Mouse (Mus musculus) heart, adult 9 months (tissue): ENCODE data around the gene Tbk1.

Source experiments
- DNase-seq, 2 experiments: peaks; one replicate each; pipeline ENCODE4 v3.0.0; 2022; ENCODE audit warnings: low spot score in 2 of 2

The Tbk1 gene

DNA sequence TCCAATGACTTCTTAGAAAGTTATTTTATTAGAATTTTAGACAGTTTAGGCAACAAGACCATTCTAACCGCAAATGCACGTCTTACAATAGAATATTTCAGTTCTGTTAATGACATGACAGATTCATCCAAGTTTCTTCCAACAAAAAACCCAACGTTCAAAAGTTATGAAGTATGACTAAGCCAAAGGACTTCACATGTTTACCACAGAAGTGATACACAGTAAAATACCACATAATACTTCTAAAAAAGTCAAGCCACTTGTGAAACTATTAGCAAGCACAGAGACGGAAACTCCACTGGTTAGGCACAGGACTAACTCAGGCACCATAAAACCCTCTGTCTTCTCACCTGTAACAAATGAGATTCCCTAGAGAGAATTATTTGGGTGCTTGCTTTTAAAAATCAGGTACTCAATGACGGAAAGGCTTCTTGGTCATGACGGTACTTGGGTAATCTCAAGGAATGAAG lies 819 bp upstream of the Tbk1 start:
- DNase-seq: no peak

DNA sequence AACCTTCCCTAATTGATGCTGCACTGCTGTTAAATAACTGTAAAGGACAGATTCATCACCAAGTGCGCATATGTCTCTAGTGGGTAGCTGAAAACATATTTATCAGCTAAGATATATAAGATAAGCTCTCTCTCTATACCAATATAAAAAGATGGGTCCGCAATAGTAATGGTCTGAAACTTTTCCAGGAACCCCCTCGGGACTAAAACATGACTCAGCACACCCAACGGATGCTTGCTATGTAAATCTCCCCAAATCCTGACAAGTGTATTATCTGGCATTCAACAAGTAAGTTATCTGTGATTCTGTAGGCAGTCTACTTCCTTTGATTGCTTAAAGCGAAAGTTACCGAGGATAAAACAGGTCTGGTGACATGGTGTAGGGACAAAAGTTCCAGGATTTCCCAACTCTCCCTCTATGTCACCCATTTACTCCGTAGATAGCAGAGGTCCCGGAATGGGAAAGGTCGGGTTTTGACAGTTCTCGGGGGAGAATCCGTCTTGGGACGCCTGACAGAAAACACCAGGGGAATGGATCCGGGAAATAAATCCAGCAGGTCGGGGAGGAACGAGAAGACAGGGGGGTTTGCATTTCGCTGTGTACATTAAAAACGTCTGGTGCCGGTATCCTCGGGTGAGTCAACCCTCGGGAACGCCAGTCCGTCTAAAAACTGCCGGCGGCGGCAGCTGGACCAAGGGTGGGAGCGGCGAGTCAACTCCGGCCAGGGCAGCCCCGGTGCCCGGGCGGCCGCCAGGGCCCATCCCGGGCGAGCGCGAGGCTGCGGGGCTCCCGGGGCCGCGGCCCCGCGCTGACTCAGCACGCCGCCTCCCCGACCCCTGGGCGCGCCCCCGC lies 570 bp downstream of the Tbk1 start:
- peak; percentile 23 to 45 for DNase-seq

DNA sequence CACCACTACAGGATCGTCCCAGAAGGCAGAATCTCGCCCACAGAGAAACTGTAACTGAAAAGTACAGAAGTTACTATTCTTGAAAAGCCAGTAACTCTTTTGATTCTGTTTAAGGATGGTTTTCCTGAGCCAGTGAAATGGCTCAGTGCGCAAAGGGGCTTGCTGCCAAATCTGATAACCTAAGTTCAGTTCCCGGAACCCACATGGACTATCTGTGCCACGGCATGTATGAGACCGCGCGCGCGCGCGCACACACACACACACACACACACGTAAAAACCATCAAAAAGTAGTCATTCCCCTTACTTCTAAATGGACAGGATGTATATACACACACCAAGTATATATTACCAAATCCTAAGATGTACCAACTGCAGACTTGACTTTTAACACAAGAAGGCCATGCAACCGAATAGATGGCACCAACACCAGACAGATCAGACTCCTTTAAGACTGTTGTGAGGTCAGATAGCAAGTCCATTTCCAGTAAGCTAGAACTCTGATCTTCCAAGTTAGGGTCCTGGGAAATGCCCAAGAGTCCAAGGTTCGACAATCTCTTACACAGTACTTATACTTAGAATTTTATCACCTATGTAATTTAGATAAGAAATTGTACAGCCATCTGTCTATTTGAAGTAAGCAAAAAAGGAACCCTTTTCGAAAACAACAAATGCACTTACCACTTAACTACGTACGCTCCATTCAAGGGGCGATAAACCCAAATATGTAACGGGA lies 1.4 kb downstream of the Tbk1 start:
- DNase-seq: no peak

DNA sequence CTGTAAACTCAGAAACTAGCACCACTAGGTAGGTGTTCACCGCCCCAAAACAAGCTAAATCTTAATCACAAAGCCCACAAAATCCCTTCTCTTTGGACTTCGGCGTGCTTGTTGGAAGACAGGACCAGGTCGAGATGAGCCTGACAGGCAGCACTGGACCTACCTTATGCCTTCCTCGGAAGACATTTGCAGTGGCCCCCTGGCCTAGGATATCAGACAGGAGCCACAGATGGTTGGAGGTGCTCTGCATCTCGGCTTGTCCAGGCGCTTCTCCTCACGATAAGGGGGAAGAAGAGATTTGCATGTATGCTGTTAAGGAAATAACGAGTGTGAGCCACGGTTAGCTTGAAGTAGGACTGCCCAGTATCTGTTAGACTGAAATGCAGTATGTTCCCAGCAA lies 2.6 kb downstream of the Tbk1 start:
- DNase-seq: no peak

DNA sequence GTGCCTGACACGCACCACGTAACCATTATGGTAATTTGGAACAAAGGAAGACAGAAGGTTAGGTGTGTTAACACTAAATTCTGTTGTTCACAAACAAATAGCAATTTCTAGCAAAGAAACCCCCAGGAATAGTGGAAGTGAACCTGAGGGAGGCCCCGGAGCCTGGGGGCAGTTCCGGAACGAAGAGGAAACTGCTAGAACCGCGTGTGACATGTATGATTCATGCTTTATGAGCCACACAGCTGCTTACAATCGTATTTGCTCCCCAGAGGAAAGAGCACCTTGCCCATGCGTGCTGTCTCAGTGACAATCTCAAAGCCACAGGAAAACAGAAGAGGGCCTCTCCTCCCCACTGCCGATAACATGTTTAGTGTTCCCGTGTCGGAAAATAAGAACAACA lies 3.6 kb downstream of the Tbk1 start:
- DNase-seq: no peak

DNA sequence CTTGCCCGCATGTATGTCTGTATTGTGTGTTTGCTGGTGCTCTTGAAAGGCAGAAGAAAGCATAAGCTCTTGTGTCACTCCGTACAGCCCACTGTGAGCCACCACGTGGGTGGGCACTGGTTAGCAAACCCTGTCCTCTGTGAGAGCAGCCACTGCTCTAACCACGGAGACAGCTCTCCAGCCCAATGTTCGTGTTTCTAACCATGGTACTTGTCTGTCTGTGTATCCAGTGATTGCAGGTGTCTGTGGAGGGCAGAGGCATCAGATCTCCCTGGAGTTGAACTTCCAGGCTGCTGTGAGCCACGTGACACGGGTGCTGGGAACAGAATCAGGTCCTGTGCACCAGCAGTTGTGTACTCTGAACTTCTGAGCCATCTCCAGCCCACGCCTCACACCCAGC lies 4.3 kb downstream of the Tbk1 start:
- no peak for DNase-seq

DNA sequence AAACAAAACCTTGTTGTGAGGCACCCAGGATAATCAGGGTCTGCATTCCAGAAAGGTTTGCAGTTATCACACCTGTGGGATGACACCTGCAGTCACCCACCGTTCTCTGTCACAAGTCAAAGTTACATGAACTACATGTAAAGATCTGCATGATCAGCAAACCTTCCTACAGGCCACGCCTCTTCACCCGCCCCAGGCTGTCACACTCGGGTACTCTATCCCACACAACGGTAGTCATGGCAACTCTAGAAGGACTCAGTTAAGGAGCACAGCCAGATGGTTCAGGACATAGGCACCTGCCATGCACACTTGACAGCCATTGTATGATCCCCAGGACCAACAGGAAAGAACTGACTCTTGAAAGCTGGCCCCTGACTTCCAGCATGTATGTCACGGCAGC lies 5.2 kb downstream of the Tbk1 start:
- no peak for DNase-seq

DNA sequence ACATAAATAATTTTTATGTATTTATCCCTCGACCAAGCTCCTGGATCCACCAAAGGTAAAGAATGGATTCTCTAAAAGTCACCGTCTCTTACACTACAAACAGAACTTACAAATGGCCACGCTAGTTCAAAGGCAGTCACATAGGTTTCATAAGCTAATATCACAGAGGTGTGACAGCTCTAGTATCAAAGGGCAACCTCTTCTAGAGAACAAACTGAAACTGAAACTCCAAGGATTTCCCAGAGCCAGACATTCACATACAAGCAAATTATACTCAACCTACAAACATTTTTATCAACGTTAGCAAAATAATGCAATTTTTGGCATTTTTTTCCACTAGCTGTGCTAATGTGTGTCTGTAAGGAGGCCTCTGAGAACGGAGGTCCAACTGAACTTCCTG lies 6.2 kb downstream of the Tbk1 start:
- no peak for DNase-seq

DNA sequence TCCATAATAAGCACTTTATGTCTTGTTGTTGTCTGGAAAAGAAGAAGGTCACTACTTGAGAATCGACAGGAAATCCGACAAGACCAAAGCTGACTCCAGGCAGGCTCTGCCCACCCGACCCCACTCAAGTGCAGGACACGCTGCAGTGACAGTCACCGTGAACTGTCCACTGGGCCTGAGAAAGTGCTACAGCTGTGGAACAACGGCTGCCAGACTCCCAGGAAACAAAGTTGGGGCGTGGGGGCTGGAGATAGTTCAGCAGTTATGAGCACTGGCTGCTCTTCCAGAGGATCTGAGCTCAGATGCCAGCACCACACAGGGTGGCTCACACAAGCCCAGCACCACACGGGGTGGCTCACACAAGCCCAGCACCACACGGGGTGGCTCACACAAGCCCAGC lies 10.2 kb downstream of the Tbk1 start:
- no peak for DNase-seq

DNA sequence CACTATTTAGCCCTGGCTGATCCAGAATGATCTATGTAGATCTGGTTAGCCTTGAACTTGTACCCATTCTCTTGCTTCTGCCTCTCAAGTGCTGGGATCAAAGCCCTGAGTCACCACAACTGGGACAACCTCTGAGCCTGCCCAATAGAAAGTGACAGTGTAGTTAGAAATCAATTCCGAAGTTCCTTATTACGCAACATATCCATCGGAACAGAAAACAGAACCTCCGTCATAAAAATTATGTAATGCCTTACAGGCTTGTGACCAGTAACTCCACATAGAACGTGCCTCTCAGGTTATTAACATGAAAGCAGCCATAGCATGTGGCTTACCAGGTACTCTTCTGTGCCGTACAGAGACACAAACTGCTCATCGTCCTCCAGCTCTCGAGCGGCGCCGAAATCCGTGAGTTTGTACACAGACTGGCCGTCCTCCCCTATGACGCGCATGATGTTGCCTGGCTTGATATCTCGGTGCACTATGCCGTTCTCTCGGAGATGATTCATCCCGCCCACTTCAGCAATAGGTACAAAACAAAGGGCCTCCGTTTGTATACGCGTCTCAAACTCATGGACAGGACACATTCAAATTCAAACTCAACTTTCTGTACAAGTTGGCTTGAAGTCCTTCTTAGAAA lies 15.0 kb downstream of the Tbk1 start:
- no peak for DNase-seq

DNA sequence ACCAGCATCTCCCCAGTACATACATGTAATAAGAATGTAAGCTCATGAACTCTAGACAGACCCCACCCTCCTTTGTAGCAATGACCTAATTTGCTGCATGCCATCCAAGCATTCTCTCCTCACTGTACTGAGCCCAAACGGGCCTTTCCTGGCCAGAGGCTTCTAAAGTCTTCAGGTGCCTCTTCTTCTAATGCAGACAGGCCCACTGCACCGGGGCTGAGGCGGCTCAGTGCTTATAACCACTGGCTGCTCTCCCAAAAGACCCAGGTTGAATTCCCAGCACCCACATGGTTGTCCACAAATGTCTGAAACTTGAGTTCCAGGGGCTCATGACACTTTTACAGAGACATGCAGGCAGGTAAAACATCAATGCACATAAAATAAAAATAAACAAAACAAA lies 15.6 kb downstream of the Tbk1 start:
- DNase-seq: no peak

DNA sequence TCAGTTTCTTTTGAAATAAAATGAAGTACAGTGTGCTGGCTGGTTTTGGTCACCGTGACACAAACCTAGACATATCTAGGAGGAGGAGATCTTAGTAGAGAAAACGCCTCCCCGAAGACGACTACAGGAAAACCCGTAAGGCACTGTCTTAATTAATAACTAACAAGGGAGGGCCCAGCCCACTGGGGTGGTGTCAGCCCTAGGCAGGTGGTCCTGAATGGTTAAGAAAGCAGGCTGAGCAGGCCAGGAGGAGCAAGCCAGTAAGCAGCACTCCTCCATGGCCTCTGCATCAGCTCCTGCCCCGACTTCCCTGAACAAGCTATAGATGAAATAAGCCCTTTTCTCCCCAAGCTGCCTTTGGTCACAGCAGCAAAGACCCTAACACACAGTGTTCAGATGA lies 16.8 kb downstream of the Tbk1 start:
- no peak for DNase-seq

DNA sequence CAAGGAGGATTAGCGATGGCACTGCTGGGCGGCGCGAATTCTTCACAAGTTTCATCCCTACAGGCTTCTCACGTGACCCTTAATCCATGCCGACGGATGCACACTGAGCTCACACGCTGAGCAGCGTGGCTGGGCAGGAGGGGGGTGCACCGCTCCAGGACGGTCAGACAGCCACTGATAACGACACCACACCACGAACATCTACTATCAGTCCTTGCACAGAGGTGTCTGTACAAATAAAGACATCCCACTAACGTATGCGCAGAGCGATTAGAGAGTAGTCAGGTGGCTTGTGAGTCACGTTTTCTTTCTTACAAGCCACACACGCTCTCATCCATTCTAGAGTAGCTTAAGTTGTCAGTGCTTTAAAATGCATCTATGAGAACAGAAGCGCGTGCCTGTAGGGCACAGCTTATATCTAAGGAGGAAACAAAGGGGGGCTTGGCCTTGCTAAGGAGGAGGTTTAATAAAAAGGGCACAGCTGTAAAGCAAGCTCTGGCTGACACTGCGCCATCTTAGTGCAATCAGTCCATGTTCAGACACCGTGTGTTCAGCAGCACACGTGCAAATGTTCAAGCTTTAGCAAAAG lies 17.5 kb downstream of the Tbk1 start:
- DNase-seq: no peak

DNA sequence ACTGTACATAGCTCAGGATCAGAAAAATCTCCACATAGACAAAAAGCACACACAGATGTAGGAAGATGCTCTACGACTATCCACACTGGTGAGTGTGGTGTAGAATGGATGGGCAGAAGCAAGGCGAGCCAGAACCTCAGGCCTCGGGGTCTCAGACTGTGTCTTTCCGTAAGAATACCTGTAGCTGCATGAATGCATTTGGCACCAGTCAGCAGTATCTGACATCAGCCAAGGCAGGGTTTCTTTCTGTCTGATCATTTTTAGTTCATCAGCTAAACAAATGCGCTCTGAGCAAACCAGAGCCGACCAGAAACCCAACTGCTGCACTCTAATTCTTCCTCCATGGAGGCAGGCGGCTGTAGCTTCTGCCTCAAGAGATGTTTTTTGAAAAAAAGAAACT lies 18.1 kb downstream of the Tbk1 start:
- no peak for DNase-seq

DNA sequence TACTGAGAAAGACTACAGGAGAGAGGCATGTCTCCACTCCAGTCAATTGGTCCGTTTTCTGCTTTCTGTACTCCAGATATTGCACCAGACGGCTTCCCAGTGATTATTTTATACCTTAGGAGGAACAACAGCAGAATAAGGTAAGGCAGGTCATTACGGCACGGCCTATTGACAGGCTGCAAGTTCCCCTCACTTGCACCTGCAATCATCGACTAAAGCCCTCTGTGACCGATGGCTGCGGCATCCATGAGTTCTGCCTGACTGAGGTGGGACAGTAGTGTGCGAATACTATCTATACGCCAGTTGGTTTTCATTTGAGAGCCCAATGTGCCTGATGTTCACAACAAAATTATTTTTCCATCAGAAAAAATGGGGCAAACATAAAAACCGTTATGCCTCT lies 18.6 kb downstream of the Tbk1 start:
- no peak for DNase-seq

DNA sequence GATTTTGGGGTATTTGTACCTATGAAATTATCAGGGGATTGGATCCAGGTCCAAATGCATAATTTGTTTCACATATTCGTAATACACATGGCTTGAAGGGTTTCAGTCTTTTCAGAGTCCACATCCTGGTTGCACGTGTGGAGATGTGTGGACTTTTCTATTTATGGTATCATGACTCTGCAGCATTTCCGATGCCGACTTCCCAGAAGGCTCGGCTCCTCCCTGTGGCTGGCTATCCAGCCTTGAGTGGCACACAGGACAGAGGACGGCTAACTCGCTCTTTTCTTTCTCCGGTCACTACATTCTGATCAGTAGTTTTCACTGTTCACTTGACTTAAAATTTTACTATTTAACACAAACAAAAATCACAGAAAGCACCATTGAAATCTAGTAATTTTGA lies 22.1 kb downstream of the Tbk1 start:
- DNase-seq: no peak

DNA sequence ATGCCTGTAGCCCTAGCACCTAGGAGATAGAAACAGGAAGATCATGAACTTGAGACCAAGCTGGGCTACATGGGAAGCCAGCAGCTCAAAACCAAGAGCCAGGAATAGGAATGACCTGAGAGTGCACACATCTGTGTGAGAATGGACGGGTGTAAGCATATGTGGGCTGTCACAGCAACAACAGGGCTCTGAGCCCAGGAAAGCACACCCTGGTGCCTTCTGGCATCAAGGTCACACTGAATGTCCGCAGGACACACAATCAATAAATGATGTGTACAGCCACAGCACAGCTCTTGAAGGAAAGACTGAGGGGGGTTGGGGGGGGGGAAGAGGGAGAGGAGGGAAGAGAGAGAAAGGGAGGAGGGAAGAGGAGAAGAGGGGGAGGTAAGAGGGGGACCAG lies 28.4 kb downstream of the Tbk1 start:
- DNase-seq: no peak

DNA sequence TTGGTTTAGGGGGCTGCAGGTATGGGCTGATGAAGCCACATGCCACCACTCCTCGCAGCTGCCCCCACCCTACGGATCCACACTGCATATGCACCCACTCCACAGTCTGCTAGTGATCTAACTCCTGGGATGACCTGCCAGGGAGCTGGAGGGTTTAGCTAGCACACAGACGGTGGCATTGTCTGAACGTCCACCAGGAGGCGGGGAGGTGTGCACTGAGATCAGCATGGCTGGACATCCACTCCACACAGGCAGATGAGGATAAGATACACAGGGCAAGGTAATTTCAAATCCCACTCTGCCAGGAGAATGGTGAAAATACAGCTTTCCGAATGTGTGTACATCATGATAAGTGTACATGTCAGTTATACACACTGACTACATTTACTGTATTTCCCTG lies 30.3 kb downstream of the Tbk1 start:
- no peak for DNase-seq

DNA sequence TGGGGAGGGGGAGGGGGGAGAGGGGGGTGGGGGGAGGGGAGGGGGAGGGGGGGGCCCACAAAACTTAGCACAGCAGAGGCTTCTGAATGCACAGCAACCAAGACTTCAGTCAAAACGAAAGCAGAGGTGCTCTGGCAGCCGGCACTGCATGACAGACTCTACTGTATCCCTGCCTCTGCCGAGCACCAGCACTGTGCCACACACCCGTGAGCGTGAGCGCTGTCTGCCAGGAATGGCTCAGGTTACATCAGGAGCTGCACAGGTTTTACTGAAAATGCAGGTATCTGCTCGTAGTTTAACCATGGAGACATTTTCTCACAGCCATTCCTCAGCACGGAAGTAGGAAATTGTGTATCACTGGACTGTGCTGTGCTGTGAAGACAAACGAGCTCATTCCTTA lies 36.3 kb downstream of the Tbk1 start:
- no peak for DNase-seq

DNA sequence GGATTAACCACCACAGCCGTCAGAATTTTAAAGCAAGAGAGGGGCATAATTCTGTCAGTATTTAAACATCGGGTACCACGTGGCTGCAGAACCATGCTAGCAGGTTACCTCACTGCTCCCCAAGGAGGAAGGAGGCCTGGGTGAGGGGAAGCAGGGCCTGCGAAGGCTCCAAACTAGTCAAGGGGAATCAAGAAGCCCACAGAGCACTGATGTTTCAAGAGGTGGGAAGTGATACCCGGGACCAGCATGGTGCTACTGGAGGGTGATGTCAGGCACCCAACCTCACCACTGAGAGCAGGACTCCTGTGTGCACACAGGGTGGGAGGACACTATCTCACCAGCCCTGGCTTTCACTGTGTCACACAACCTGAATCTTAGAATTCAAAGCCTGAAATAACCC lies 36.9 kb downstream of the Tbk1 start:
- DNase-seq: no peak

DNA sequence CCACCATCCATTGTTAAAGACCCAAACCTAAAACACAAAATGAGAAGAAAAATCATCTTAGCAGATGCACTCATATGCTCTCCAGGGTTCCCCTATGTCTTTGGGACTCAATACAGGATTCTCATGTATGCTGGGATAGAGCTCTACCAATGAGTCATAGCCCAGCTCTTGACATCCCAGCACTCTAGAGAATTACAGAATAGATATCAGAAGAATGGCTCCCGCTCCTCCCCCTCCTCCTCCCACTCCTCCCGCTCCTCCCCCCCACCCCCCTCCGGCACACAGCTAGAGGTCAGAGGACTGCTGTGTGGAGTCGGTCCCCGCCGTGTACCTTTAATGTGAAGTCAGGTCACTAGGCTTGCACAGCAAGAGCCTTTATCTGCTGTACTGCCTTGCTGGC lies 39.4 kb downstream of the Tbk1 start:
- DNase-seq: no peak

DNA sequence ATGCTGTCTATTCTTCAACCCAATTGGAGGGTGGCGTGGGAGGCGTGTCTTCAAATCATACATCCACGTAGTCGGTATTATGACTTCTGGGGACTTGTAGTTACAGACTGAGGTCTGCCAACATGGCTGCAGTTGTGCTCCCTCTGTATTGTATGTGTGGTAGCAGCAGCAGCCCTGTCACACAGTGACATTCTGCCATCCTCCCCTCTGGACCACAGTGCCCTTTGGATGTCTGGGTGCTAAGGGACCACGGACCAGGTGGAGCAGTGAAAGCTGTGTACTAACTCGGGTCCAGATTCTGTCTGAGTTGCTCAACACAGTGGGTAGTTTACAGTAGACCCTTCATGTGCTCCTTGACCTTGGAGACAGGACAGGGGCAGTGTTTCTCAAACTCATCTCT lies 43.0 kb downstream of the Tbk1 start:
- DNase-seq: no peak

DNA sequence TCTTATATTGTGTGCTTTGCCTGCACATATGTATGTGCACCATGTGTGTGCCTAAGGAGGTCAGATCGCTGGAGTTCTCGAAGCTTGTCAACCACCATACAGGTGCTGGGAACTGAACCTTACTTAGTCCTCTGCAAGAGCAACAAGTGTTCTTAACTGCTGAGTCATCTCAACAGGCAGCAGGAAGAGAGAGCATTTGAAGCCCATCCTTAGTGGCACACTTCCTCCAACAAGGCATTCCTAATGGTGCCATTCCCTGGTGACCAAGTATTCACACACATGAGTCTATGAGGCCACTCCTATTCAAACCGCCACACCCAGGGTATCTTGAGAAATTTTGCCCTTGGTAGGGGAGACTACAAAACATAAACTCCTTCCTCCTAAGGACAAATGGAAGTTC lies 44.4 kb downstream of the Tbk1 start:
- no peak for DNase-seq
